Mouse (Mus musculus): ENCODE results near the gene Art3. TPM values are rescaled to one million over a fixed set of nuclear protein-coding genes. Genes with fewer than 3 reads are reported as not detected.

Art3 gene
- polyA plus RNA-seq, 1 experiment from 2014 or later: 2.0 TPM

DNA sequence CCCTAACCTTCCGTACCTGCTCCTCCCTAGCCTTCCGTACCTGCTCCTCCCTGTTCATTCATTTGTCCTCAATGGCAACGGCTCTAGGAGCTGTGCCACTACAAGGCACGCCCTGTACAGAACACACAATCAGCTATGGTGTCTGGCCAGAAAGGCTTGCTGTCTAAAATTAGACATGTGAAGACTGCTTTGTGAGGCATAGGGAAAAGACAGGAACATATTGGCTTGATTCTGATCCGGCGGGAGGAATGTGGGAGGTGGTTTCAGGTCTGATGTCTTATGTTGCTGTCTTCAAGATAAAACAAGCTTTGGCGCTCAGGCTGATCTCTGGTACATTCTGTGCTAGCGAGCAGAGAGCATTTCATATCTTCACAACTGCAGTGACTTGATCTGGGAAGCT is 59.0 kb downstream of the Art3 start:
- WGBS: 80% methylated on average over 8 of the region's 8 CpGs
- no peak for DNase-seq (ENCODE audit: low spot score)
- Histone ChIP-seq H3K4me1 (peaks cover 24% of the 10 kb centered on the region; the same call in 1 of the 2 replicates), H3K9me3 (replicated peaks) (no peaks in the 10 kb centered on the region), H3K4me3 (no peak overlapping the region), H3K27ac (no peak overlapping the region), H3K27me3 (ENCODE audit: low read depth, poor library complexity, severe bottlenecking) (peaks cover 40% of the 10 kb centered on the region), H3K36me3 (no peaks in the 10 kb centered on the region)

DNA sequence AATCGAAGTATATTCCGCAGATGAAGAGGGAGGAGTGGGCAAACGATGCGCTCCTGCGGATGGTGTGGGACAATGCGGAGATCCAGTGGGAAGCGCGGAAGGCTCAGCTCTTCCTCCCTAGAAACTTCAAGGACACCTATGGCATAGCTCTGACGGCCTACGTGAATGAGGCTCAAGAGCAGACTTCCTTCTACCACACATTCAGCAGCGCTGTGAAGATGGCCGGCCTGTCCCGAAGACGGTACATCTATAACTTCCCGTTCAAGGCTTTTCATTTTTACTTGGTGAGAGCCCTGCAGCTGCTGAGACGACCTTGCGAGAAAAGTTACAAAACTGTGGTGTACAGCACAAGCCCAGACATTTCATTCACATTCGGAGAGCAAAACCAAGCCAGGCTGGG is 60.9 kb downstream of the Art3 start:
- DNase-seq (ENCODE audit: low spot score): no peak
- WGBS: 44% methylated on average over 18 of the region's 18 CpGs

GRCm38 (mm10) chr5:92393863-92394262 is 62.2 kb downstream of the Art3 start:
- no peaks in the 10 kb centered on the region for H3K9me3 ChIP-seq (replicated peaks)
- no peaks in the 10 kb centered on the region for H3K36me3 ChIP-seq
- WGBS: 77% methylated on average over 10 of the region's 10 CpGs
- H3K4me1 ChIP-seq: peaks cover 15% of the 10 kb centered on the region; the same call in 1 of the 2 replicates
- H3K4me3 ChIP-seq: no peak overlapping the region
- H3K27ac ChIP-seq: no peak overlapping the region
- DNase-seq (ENCODE audit: low spot score): no peak
- peaks cover 40% of the 10 kb centered on the region for H3K27me3 ChIP-seq (ENCODE audit: low read depth, poor library complexity, severe bottlenecking)

More for the DNA sequence above, 60.9 kb downstream of the Art3 start:
- Histone ChIP-seq H3K9me3 (replicated peaks) (no peaks in the 10 kb centered on the region), H3K27ac (no peak overlapping the region), H3K4me1 (peaks cover 11% of the 10 kb centered on the region; the same call in 1 of the 2 replicates), H3K4me3 (peak overlapping the region; percentile 31), H3K36me3 (no peaks in the 10 kb centered on the region), H3K27me3 (ENCODE audit: low read depth, poor library complexity, severe bottlenecking) (peaks cover 40% of the 10 kb centered on the region)

- Histone ChIP-seq H3K36me3 (no peaks in the 10 kb centered on the region), H3K9me3 (replicated peaks) (no peaks in the 10 kb centered on the region), H3K4me1 (peaks cover 15% of the 10 kb centered on the region; the same call in 1 of the 2 replicates), H3K27me3 (ENCODE audit: low read depth, poor library complexity, severe bottlenecking) (peaks cover 35% of the 10 kb centered on the region), H3K4me3 (no peak overlapping the region), H3K27ac (no peak overlapping the region)
- DNase-seq (ENCODE audit: low spot score): no peak
- 88% methylated on average over 3 of the region's 3 CpGs for WGBS
These were observed 64.1 kb downstream of the Art3 start for GRCm38 (mm10) chr5:92395764-92396163.

- no peaks in the 10 kb centered on the region for H3K36me3 ChIP-seq
- H3K4me1 ChIP-seq: peaks cover 15% of the 10 kb centered on the region; the same call in 1 of the 2 replicates
- H3K9me3 ChIP-seq (replicated peaks): no peaks in the 10 kb centered on the region
- WGBS: 88% methylated on average over 6 of the region's 6 CpGs
- H3K27me3 ChIP-seq (ENCODE audit: low read depth, poor library complexity, severe bottlenecking): peaks cover 27% of the 10 kb centered on the region
- DNase-seq (ENCODE audit: low spot score): no peak
- H3K27ac ChIP-seq: no peak overlapping the region
- H3K4me3 ChIP-seq: no peak overlapping the region
These were observed 64.8 kb downstream of the Art3 start for GRCm38 (mm10) chr5:92396476-92396875.

GRCm38 (mm10) chr5:92398153-92398552 is 66.5 kb downstream of the Art3 start:
- H3K27ac ChIP-seq: peak overlapping the region; percentile 3; the same call in 1 of the 2 replicates
- WGBS: 25% methylated on average over 5 of the region's 5 CpGs

DNA sequence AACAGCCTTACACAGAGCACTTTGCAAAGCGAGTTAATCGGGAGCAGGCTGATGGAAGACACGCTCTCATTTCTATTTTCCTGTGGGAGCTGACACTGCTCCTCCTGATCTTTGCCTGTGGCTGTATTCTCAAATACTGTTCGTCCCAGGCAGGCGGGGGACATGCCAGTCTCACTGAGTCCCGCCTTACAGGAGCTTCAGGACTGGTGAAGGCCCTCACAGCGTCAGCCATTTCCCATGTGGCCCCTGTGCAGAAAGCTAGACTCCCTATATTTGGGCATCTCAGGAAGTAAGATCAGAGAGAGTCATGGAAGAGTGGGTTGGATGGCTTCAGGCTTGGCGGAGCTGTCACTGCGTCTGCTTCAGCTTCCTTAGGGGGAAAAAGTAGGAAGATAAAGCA is 71.2 kb downstream of the Art3 start:
- H3K4me1 ChIP-seq: peaks cover 40% of the 10 kb centered on the region
- DNase-seq (ENCODE audit: low spot score): no peak
- no peaks in the 10 kb centered on the region for H3K36me3 ChIP-seq
- no peak overlapping the region for H3K4me3 ChIP-seq
- H3K27ac ChIP-seq: peak overlapping the region; percentile 68
- H3K27me3 ChIP-seq (ENCODE audit: low read depth, poor library complexity, severe bottlenecking): no peaks in the 10 kb centered on the region
- 76% methylated on average over 9 of the region's 9 CpGs for WGBS
- H3K9me3 ChIP-seq (replicated peaks): no peaks in the 10 kb centered on the region

More at GRCm38 (mm10) chr5:92398153-92398552, 66.5 kb downstream of the Art3 start:
- peaks cover 11% of the 10 kb centered on the region for H3K27me3 ChIP-seq (ENCODE audit: low read depth, poor library complexity, severe bottlenecking)
- H3K9me3 ChIP-seq (replicated peaks): no peaks in the 10 kb centered on the region
- peak; percentile 79 for DNase-seq (ENCODE audit: low spot score)
- no peak overlapping the region for H3K4me3 ChIP-seq
- peaks cover 9% of the 10 kb centered on the region for H3K4me1 ChIP-seq
- H3K36me3 ChIP-seq: no peaks in the 10 kb centered on the region

DNA sequence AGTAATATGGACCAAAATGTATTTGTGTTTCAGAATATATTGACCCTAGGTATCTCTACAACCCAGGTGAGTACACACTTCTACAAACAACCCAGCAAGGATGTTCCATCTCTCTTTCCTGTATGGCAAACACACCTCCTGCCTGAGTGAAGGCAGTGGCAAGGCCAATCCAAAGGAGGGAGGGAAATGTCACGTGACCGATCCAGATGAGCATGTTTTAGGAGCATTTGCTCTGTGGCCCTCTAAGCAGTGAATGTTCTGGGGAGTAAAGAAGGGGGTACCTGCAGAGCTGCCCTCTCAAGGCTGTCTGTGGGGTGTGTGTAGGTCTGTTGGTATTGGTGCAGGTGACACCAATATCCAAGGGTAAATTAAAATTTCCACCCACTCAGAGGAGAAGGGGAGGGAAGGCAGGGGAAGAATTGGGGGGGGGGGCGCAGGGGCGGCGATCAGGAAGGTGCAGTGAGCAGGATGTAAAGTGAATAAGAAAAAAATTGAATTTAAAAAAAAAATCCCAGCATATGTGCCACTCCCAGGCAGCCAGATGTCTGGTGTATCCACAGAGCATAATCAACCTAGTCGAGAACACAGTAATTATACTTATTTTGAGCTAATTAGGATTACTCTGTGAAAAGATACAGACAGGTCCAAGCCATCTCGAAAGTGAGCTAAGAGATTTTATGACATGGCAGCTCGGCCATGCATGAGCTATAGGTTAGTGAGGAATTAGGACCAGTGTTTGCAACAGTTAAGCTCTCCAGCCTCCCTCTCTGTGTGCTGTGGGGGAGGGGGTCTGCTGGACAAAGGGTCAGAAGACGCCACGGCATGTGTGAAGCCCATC is 72.2 kb downstream of the Art3 start:
- Histone ChIP-seq H3K27me3 (ENCODE audit: low read depth, poor library complexity, severe bottlenecking) (no peaks in the 10 kb centered on the region), H3K4me3 (peak overlapping the region; percentile 28), H3K4me1 (peaks cover 36% of the 10 kb centered on the region), H3K36me3 (no peaks in the 10 kb centered on the region), H3K27ac (peak overlapping the region; percentile 84), H3K9me3 (replicated peaks) (no peaks in the 10 kb centered on the region)
- peak; percentile 80 for DNase-seq (ENCODE audit: low spot score)
- WGBS: 37% methylated on average over 10 of the region's 10 CpGs

DNA sequence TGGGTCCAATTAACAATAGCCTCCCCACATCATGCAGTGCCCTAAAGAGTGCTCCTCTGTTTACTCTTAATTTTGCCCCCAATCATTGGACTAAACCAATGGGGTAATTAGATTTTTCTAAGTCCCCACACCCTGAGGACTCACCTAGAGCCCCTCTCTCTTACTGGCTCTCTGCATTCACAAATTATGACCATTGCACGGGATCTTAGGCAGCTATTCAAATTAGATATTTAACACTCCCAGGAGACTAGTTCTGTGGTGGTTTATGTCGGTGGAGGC is 72.7 kb downstream of the Art3 start:
- no peaks in the 10 kb centered on the region for H3K9me3 ChIP-seq (replicated peaks)
- 14% methylated on average over 2 of the region's 2 CpGs for WGBS
- peak overlapping the region; percentile 28 for H3K4me3 ChIP-seq
- no peak for DNase-seq (ENCODE audit: low spot score)
- H3K36me3 ChIP-seq: no peaks in the 10 kb centered on the region
- peaks cover 36% of the 10 kb centered on the region for H3K4me1 ChIP-seq
- no peaks in the 10 kb centered on the region for H3K27me3 ChIP-seq (ENCODE audit: low read depth, poor library complexity, severe bottlenecking)
- peak overlapping the region; percentile 84 for H3K27ac ChIP-seq

GRCm38 (mm10) chr5:92409361-92410155 is 77.9 kb downstream of the Art3 start:
- H3K27me3 ChIP-seq (ENCODE audit: low read depth, poor library complexity, severe bottlenecking): no peaks in the 10 kb centered on the region
- H3K4me3 ChIP-seq: no peak overlapping the region
- peaks cover 14% of the 10 kb centered on the region for H3K36me3 ChIP-seq
- WGBS: 81% methylated on average over 9 of the region's 9 CpGs
- no peak for DNase-seq (ENCODE audit: low spot score)
- H3K27ac ChIP-seq: 0 out of 2 replicates have a peak overlapping the region, but pooled peaks have one; percentile 25
- H3K4me1 ChIP-seq: peaks cover 18% of the 10 kb centered on the region
- H3K9me3 ChIP-seq (replicated peaks): no peaks in the 10 kb centered on the region

- Histone ChIP-seq H3K27me3 (ENCODE audit: low read depth, poor library complexity, severe bottlenecking) (no peaks in the 10 kb centered on the region), H3K27ac (no peak overlapping the region), H3K4me1 (peaks cover 8% of the 10 kb centered on the region), H3K36me3 (peaks cover 22% of the 10 kb centered on the region), H3K4me3 (no peak overlapping the region), H3K9me3 (replicated peaks) (no peaks in the 10 kb centered on the region)
- no peak for DNase-seq (ENCODE audit: low spot score)
- 90% methylated on average over 5 of the region's 5 CpGs for WGBS
These were observed 78.9 kb downstream of the Art3 start for GRCm38 (mm10) chr5:92410486-92410885.

GRCm38 (mm10) chr5:92411461-92412140 is 80.0 kb downstream of the Art3 start:
- peaks cover 30% of the 10 kb centered on the region for H3K36me3 ChIP-seq
- H3K27ac ChIP-seq: no peak overlapping the region
- WGBS: 73% methylated on average over 7 of the region's 7 CpGs
- H3K4me1 ChIP-seq: peaks cover 1% of the 10 kb centered on the region
- no peak overlapping the region for H3K4me3 ChIP-seq
- H3K9me3 ChIP-seq (replicated peaks): no peaks in the 10 kb centered on the region
- DNase-seq (ENCODE audit: low spot score): no peak
- H3K27me3 ChIP-seq (ENCODE audit: low read depth, poor library complexity, severe bottlenecking): no peaks in the 10 kb centered on the region
